Mouse (Mus musculus): Measurements from ENCODE around the gene Sycp2l.

DNA sequence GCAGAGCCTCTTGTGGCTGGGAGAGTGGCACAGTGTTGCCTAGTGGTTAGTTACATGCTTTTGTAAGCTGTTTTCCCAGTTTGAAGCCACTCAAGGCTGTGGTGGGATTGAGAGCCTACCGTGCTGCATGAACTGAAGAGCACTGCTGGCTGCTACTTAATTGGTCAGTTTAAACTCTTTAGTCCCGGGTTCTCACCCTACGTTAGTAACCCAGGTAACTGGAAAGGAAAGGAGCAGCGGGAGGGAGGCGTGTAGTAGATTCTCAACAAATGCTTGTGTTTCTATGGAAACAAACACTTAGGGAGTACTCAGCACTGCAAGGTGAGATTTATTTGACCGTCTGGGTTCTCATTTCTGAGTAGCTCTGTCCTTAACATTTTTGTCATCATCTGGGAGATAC lies 73.8 kb downstream of the Sycp2l start:
- TF ChIP-seq CTCF (IDR thresholded peaks at IDR 0.05; ENCODE audit: borderline replicate concordance, extremely low read depth, insufficient read depth, insufficient read length) = no peak
- TF ChIP-seq POLR2A (IDR thresholded peaks at IDR 0.05; ENCODE audit: borderline replicate concordance, extremely low read depth, insufficient read depth, insufficient read length, poor library complexity, severe bottlenecking) = no peak

Measured in brain, embryonic 14.5 days (tissue).